In the genomic region with DNA sequence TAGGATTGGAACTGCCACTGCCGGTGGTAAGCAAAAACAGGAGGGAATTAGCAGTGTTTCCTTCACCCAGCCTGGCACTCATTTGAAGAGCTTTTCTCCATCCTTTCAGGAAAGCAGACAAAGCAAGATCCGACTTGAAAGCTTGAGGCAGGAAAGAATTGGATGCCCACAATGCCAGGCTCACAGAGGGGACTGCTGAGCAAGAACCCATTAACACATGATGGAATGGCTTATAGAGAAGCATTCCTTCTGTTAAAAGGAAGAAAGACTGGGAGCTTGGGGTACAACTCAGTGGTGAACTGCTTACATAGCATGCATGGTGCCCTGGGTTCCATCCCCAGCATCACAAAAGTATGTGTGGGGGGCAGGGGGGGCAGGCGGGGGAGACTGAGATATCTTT, we compare ENCODE assay signal across 15 mouse cellular contexts.
"Had no signal": no experiment of that assay in that cellular context is flagged by ENCODE, and none has a peak within 500 bp of the region (broad histone marks: within the 10 kb centered on the region; RNA-seq: fewer than 3 reads in every experiment).

No protein-coding gene starts in this region.

- H3K9me3 ChIP-seq: liver, embryonic 13.5 days; neural tube, embryonic 13.5 days had no signal

- DNase-seq: kidney, postnatal 25 days; layer of hippocampus, adult 9-11 months; liver, embryonic 13.5 days; lung, adult 2 months; lung, postnatal 14 days; lung, postnatal 4 days; midbrain, embryonic 14.5 days; retina, postnatal 1 day; thymus, adult 18-20 months; thymus, postnatal 36 days had no signal

- H3K4me2 ChIP-seq: liver, embryonic 13.5 days; midbrain, embryonic 11.5 days; neural tube, embryonic 13.5 days had no signal

- H3K27ac ChIP-seq: kidney, postnatal 0 days; layer of hippocampus, adult 2 months; liver, embryonic 13.5 days; neural tube, embryonic 13.5 days had no signal

- H3K36me3 ChIP-seq: liver, embryonic 13.5 days; neural tube, embryonic 13.5 days had no signal

- H3K27me3 ChIP-seq: liver, embryonic 13.5 days; neural tube, embryonic 13.5 days had no signal

- H3K9ac ChIP-seq: liver, embryonic 13.5 days; neural tube, embryonic 13.5 days had no signal

- H3K4me3 ChIP-seq: layer of hippocampus, adult 2 months; liver, embryonic 13.5 days; myocyte; neural tube, embryonic 13.5 days had no signal

- H3K4me1 ChIP-seq: liver, embryonic 13.5 days; neural tube, embryonic 13.5 days had no signal
